Mouse (Mus musculus): ENCODE data around the gene Ppih.

GRCm38 (mm10) chr4:119362231-119362630, 41.9 kb upstream of the Ppih start:
- TF ChIP-seq POLR2A (IDR thresholded peaks at IDR 0.05; ENCODE audit: low read depth, low read length) (no peak), CTCF (IDR thresholded peaks at IDR 0.05; ENCODE audit: extremely low read depth, insufficient read length, insufficient replicate concordance, low read depth, low read length) (no peak)

Data from small intestine, adult 2 months (tissue).